Mouse (Mus musculus): Measurements from ENCODE around the gene Dchs2.

Dchs2 gene

DNA sequence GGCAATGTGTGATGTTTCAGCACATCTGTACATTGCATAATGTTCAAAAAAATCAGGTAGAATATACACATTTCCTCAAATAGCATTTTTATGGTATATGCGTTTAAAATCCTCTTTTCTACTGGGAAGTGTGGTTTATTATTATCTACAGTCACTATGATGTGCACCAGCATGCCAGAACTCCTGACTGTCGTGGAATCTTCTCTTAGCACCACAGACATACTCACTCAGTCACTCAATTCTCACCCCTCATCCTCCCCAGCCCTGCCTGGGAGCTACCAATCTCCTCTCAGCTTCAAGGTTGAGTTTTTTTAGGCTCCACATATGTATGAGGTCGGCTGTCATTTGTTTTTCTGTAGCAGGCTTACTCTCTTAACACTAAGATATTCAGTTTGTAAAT lies 20.8 kb downstream of the Dchs2 start:
- no peak for DNase-seq (ENCODE audit: extremely low read depth, low read depth)

DNA sequence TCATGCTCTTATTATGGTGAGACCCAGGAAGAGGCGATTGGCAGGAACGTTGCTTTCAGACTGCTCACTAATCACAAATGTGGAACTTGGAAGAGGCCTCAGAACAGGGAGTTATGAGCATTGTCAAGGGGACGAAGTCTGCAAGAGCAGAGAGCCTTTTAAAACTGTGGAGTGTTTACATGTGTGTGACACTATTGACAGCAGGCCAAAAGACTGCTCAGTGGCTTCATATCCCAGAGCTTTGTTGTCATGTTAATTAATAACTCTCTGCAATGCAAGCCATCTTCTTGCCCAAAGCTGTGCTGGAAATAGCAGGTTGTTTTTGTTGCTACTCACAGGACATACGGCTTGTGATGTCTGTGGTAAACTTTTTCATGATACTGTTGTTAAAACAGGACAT lies 27.9 kb downstream of the Dchs2 start:
- no peak for DNase-seq (ENCODE audit: extremely low read depth, low read depth)

DNA sequence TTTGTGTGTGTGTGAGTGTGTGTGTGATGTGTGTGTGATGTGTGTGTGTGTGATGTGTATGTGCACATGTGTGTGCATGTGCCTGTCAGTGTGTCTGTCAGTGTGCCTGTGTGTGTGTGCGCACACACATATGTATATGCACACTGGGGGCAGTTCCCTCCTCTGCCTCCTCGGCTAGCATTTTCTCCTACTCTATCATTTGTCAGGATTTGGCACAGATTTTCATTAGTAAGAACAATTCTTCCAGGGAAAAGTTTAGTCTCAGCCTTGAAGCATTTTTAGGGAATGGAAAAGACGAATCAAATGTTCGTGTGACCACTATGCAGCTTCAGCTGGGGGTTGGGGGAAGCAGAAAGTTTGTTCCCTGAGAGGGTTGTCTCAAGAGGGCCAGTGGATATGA lies 28.4 kb downstream of the Dchs2 start:
- no peak for DNase-seq (ENCODE audit: extremely low read depth, low read depth)

DNA sequence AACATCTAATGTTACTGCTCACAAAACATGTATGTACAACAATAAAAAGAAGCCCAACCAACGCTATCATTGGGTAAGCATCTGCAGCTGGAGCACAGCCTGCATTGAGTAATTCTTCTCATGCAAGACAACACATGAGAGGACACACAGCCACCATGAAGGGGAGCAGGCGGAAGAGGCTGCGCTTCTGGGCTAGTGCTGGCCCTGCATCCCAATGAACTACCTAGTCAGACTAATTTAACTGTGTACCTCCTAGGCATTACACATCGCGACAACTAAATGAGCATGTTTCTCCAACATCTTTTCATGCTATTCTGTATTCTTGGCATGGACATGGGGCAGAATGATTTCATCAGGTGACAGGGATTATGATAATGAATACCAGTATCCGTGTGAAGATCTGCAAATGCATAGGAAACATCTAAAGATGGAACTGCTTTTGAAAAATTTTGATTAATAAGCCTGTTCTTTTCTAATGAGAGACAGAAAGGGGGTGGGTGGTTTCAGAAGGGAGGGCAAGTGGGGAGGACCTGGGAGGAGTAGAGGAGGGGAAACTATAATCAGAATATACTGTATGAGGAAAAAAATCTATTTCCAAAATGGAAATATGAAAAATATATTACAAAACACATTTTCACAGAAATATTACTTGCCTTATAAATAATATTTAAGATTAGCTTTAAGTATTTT lies 33.9 kb downstream of the Dchs2 start:
- no peak for DNase-seq (ENCODE audit: extremely low read depth, low read depth)

DNA sequence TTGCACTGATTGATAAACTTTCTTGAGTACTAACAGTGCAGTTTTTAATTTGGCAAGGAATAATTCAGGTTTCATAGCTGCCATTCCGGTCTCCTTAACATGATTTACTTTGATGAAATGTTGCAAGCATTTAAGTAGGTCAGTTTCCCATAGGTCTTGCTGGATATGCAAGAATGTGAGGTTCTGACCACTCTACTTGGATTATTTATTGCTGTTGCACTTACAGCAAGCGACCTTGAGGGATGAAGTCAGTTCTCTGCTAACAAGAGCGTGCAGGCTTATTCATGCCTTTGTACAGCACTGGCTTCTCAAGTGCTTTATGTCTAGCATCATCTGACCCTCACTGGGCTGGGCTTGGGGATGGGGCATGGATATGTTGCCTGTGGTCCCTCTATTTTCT lies 35.9 kb downstream of the Dchs2 start:
- DNase-seq (ENCODE audit: extremely low read depth, low read depth) = no peak

DNA sequence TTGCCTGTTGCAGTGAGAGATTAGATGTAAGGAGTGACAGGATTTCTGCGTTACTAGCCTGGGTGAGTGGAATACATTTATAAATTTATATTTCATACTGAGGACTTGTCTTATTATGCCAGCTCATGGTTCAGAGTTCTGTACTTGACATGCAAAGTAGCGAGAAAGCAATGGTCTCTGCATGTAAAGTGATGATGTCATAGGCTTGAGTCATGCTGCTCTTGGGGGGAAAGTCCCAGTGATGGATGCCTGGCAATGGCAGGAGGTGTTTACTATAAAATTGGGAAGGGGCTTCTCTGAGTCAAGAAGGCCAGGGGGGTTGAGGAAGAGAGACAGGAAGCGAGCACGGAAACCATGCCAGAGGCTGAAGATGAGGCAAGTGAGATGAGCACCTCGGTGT lies 57.8 kb downstream of the Dchs2 start:
- no peak for DNase-seq (ENCODE audit: extremely low read depth, low read depth)

DNA sequence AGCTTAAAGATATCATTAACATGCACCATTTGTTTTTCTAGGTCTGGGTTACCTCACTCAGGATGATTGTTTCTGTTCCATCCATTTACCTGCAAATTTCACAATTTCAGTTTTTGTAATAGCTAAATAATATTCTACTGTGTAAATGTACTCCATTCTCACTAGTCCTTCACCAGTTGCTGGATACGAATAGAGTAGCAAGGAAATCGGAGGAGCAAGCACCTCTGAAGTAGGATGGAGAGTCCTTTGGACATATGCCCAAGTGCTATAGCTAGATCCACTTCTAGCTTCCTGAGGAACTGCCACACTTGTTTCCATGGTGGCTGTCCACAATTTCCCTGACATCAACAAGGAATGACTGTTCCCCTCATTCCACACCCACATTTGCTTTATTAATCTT lies 63.5 kb downstream of the Dchs2 start:
- no peak for DNase-seq (ENCODE audit: extremely low read depth, low read depth)

DNA sequence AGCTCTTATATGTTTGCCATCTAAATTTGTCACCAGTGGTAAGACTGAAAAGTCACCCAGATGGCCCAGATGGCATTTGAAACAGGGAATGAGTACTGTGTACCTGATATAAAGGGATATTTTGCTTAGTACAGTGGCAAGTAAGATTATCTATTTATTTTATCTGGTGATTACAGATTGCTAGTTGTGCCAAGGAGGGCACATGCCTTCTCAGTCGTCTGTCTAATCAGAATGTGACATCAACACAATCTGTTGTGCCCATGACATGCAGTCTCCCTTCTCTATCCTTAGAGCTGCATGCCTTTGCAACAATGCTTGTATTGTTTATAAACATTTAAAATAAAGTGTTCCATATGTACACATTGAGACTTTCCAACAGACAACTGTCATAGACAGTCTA lies 64.7 kb downstream of the Dchs2 start:
- no peak for DNase-seq (ENCODE audit: extremely low read depth, low read depth)

DNA sequence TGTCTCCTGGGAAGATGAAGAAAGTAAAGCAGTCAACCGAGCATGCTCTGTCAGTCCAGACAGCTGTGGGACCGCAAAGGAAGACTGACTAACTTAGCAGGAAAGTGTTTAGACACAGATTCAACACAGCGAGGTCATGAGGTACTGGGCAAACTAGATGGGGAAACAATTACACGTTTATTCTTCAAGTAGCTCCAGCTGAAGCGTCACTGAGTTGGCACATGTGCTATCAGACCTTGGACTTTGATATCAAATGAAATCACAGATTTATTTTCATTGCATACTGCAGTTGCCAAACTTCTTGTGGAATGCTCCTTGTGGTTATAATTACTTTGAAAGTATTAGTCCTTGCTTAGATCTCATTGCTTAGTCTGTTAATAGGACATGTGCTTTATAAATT lies 67.2 kb downstream of the Dchs2 start:
- DNase-seq (ENCODE audit: extremely low read depth, low read depth) = no peak

DNA sequence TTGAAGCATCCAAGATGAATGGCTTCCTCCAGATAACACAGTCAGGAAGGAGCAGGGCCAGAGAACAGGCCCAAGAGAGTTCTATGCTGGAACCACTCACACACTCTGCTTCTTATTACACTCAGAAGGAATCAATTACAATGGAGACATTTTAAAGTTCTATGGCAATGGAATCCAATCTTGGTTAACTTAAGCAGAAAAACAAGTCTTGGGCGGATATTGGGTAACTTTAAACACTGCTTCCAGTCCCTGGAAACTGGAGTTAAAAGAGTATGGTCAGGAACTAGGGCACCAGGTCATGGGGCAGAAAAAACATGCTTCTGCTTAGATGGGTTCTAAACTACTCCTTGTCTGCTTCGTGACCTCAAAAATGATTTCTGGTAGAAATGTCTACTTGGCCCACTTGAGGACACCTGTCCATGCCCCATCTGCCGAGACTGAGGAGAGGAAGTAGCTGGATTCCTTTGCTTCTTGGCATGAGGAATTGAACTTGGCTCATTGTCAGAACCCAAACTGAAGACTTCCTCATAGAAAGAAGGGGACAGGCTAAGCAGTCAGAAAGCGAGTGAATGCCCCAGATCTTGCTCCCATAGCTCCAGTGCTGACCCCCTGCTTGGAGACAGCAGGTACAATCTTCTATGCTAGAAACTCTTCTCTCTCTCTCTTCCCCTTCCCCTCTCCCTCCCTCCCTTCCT lies 73.7 kb downstream of the Dchs2 start:
- DNase-seq (ENCODE audit: extremely low read depth, low read depth) = no peak

DNA sequence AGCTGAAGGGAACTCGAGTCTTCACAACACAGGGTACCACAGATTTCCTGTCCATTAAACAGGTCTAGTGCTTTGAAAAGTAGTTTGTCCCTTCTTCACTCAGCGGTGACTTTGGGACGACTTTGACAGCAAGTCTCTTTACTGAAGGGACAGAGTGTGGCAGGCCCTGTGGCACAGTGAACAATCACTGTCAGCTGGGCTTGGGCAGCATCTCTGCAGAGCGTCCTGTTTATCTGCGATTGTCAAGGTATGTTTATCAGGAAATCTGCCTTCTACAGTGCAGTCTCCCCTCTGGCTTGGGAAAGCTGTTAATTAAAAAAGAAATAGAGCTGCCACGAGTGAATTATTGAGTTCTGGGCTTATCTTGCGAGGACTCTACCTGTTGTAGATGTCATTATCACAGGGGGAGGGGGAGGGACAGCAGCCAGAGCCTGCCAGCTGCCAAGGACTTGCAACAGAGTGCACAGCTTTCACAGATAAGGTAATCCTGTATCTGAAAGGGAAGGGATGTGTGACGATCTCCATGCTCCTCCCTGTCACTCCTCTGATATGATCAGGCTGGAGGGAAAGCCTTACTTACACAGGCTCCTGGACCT lies 77.4 kb downstream of the Dchs2 start:
- no peak for DNase-seq (ENCODE audit: extremely low read depth, low read depth)

DNA sequence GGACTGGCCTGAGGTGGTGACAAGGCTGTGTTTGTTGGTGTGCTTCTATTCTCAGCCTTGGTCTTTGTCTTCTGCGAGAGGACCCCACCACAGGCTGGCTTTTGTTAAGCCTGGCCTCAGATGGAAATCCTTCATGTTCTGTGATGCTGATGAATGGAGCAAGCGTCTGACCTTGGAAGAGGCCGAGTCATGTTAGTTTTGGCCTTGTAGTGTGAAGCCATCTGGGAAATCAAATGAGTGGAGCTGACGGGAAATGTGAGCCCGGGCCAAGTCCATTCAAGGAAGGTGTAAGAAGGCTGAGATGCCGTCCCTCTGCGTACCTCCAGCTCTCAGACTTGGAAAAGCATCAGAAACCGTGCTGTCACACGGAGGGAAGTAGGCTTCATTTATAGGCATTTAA lies 81.9 kb downstream of the Dchs2 start:
- no peak for DNase-seq (ENCODE audit: extremely low read depth, low read depth)

DNA sequence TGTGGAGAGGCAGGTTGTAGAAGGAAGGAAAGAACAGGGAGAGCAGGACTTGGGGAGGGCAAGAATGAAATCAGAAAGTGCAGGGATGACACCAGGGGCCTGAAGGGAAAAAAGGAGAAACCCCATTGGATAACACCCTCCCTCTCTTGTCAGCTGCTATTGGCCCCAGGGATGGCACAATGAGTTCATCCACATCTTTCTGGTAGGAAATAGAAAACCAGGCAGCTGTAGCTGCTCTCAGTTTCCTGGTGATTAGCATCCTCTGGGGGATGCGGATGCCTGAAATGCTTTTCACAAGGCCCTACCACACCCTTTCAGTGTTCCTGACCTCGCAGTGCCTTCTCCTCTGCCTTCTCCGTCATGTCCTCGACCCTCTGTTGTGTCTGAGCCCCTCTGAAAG lies 82.5 kb downstream of the Dchs2 start:
- no peak for DNase-seq (ENCODE audit: extremely low read depth, low read depth)

DNA sequence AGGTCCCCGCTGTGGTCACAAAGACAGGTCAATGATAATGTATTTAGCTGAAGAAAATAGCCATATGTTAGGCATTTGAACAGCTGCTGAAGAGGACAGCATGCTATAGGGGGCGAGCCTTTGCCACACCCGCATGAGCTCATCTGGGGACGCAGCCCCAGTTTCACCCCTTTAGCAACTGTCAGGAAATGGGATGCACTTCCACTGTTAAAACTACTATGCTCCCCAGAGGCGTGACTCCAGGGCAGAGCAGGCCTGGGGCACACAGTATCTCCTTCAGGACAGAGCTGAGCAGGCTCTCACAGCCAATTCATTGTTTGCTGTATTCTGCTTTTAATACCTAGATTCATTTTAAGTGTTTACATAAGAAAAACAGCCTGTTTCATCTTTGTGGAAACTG lies 84.2 kb downstream of the Dchs2 start:
- no peak for DNase-seq (ENCODE audit: extremely low read depth, low read depth)

DNA sequence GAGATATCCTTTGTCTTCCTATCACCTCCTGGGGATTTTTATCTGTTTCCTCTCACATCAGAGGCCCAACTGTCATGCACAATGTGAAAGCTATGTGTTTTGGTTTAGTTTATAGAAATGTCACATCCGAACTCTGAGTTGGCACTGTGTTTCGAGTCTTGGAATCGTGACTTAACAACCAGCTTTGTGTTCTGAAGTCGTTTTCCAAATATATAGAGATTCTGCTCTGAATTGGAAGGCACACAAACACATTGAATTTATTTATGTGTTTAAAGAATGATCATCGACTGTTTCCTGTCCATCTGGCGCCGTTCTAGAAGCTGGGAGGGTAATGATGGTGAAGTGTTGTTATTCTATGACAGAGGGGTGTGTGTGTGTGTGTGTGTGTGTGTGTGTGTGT lies 84.8 kb downstream of the Dchs2 start:
- DNase-seq (ENCODE audit: extremely low read depth, low read depth) = no peak

DNA sequence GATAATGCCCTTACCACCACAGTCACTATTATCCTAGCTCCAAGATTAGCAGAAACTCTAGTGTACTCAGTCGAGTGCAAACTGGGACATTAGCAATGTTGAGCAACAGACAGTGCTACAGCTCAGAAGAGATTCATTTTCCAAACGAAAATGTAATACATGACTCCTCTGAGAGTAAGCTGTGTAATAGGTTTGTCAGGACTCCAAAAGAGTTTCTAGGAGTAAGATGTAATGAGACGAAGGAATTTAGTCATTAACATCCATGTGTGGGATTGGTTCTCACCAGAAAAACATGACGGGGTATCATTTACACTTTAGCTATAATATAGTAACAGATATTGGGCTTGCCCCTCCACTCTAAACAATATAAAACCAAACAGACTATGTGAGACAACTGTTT lies 90.3 kb downstream of the Dchs2 start:
- DNase-seq (ENCODE audit: extremely low read depth, low read depth) = no peak

DNA sequence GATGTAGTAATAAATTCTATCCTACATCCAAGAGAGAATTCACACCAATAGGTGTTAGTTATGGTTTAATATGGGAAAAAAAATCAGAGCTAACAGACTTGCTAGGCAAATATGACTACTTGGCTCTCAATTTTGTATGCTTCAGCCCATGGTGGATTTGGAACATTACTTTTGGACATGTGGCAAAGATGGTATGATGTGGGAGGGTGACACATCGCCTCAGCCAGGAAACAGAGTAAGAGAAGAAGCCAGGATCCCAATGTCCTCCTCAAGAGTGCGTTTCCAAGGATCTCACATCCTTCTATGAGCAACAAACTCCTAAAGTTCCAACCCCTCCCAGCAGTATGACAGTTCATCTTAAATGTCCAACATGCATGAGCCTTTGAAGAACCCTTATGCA lies 92.4 kb downstream of the Dchs2 start:
- no peak for DNase-seq (ENCODE audit: extremely low read depth, low read depth)

DNA sequence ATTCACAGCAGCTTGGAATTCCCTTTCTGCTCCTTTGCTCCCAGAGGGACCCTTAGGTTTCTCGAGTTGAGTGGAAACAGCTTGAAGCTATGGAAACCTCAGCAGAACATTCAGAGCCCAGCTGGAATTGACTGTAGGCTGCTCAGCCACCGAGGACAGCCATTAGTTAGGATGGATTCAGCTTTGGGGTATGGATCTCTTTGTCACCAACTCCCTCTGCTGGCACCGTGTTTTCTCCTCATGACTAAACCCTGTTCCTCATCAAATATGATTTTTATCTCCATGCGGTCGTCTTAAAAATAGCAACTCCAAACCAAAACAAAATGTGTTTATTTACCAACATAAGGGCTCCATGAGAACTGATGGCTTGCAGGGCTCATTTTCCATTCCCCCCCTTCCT lies 94.4 kb downstream of the Dchs2 start:
- DNase-seq (ENCODE audit: extremely low read depth, low read depth) = no peak

DNA sequence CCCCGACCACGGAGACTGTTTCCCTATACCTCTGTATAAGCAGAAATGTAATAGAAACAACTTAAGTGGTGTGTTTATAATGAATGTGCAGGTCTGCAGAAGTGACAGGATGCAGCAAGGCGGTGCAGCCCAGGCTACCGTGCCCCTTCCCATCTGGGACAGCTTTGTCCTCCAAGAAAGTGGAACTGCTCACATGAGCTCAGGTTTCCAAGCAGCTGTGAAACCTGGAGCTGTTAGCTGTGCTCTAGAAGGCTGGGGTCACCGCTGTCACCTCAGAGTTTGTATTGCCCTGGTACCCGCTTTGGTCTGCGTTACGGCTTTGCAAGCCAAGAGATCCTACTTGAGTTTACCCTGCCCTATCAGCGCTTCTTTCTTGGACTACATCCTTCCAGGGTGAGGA lies 100.6 kb downstream of the Dchs2 start:
- DNase-seq (ENCODE audit: extremely low read depth, low read depth) = no peak

DNA sequence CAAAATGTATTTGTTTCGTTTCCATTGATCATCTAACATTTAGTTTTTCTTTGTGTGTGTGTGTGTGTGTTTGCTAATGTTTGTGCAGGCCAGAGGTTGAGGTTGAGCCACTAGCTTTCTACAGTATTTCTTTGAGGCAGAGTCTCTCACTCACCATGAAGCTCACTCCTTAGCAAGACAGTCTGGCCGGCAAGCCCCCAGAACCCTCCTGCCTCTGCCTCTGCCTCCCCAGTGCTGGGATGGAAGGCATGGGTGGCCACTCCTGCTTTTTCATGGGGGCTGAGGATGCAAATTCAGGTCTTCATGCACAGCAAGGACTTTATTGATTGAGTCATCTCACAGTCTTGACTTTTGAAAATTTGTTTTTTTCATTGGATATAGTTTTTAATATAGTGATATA lies 102.6 kb downstream of the Dchs2 start:
- no peak for DNase-seq (ENCODE audit: extremely low read depth, low read depth)

DNA sequence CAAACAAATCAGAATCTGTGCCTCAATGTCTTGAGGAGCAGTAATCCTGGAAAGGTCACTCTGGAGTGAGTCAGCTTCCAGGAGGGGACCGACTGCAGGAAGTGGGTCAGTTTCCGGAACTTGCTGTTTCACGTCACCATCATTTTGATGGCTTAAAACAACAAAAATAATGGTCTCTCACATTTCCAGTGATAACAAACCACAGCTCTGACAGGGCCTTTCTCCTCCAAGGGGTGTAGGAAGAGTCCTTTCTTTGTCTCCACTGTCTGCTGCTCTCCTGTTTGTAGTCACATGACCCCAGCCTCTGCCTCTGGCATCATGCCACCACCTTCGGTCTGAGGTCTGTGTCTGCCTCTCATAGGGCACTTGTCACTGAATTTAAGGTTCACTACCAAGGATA lies 106.7 kb downstream of the Dchs2 start:
- DNase-seq (ENCODE audit: extremely low read depth, low read depth) = no peak

DNA sequence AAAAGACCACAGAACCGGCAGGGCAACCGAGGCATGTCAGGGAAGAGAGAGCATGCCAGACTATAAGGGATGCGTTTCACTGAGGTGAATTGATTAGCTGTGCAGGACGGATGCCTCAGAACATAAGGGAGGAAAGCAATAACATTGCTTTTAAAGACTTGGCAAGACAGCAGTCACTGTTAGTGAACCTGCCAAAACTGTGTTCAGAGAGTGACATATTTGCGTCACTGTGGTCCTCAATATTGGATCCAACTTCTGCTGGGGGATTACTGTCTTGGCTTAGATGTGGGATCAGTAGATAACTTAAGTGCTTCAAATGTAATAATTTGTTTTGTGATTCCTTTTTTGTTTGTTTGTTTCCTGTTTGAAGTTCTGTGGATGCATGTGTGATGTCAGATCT lies 107.3 kb downstream of the Dchs2 start:
- no peak for DNase-seq (ENCODE audit: extremely low read depth, low read depth)

DNA sequence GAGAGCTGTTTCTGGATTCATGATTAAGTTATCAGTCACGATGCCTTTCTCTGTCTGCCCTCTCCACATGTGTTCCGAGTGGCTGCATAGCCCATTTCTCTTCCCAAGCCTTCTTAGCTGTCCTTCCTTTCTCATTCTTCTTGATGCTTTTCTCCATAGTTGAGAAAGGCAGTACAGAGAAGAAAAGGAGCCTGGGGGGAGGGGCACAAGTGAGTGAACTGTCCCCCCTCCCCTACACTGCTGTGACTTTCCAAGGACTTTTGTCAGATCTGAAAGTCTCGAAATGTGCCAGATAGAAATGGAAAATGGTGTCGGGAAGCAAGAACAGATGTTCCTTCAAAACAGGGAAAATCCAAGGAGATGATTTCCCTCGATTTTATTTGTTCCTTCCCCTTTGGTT lies 118.8 kb downstream of the Dchs2 start:
- no peak for DNase-seq (ENCODE audit: extremely low read depth, low read depth)

All from MEL-GATA-1-ER (cell line).